8 mouse cellular contexts compared by ENCODE assay signal in genomic region chr12:86810725-86811444, GRCm38 (mm10).
DNase-seq lines count a peak whose midpoint lies in the region; ATAC-seq and TF ChIP-seq lines count a peak whose summit lies in the region.

No protein-coding gene starts in this region.

- no peak for TF ChIP-seq EP300 in CH12.LX (IDR thresholded peaks at IDR 0.05; ENCODE audit: low read length)

- DNase-seq in gastrocnemius, postnatal 25 days: peak; percentile 47
- no peak for DNase-seq in gastrocnemius, postnatal 10 days
- peak; percentile 83 for DNase-seq in CH12.LX (ENCODE audit: extremely low read depth)
- DNase-seq in forebrain, embryonic 10.5 days (ENCODE audit: extremely low spot score, low spot score): peak; percentile 15
- DNase-seq in thymus, adult 2 months: peak; percentile 86
- no peak for DNase-seq in urinary bladder, adult 2 months (ENCODE audit: low spot score)

- TF ChIP-seq RAD21 in CH12.LX (IDR thresholded peaks at IDR 0.05; ENCODE audit: low read depth, low read length): no peak

- peak; percentile 68 for TF ChIP-seq POLR2A in CH12.LX (IDR thresholded peaks at IDR 0.05; ENCODE audit: low read depth, low read length)
- peak; percentile 62 for TF ChIP-seq POLR2A in thymus, adult 2 months (IDR thresholded peaks at IDR 0.05; ENCODE audit: control insufficient read depth, extremely low read depth, insufficient read depth, low read length, poor library complexity)

- no peaks in the 10 kb centered on the region for H3K36me3 ChIP-seq in CH12.LX (replicated peaks in 1 of 2; ENCODE audit: control insufficient read depth in 1 of 2, insufficient read depth in 1 of 2, low read length in 1 of 2)
- no peaks in the 10 kb centered on the region for H3K36me3 ChIP-seq in forebrain, embryonic 10.5 days (replicated peaks)
- no peaks in the 10 kb centered on the region for H3K36me3 ChIP-seq in megakaryocyte, embryonic 14.5 days (replicated peaks; ENCODE audit: low read length)
- H3K36me3 ChIP-seq in thymus, adult 2 months (ENCODE audit: control insufficient read depth, insufficient read depth, low read length): no peaks in the 10 kb centered on the region

- no peak overlapping the region for H3K9ac ChIP-seq in CH12.LX (ENCODE audit: insufficient read depth, low read depth)

- no peaks in the 10 kb centered on the region for H3K27me3 ChIP-seq in CH12.LX (replicated peaks)
- H3K27me3 ChIP-seq in forebrain, embryonic 10.5 days (ENCODE audit: poor library complexity, severe bottlenecking): peaks cover 32% of the 10 kb centered on the region
- no peaks in the 10 kb centered on the region for H3K27me3 ChIP-seq in megakaryocyte, embryonic 14.5 days (replicated peaks)
- no peaks in the 10 kb centered on the region for H3K27me3 ChIP-seq in thymus, adult 2 months (ENCODE audit: control insufficient read depth, insufficient read depth, low read length)

- H3K4me2 ChIP-seq in CH12.LX (ENCODE audit: insufficient read depth, low read depth, poor library complexity, severe bottlenecking): 0 out of 2 replicates have a peak overlapping the region, but pooled peaks have one; percentile 4

- peaks cover 30 to 67% of the 10 kb centered on the region in 2 experiments for H3K4me1 ChIP-seq in CH12.LX (ENCODE audit: control insufficient read depth in 1 of 2, insufficient read depth in 2 of 2)
- H3K4me1 ChIP-seq in forebrain, embryonic 10.5 days: peaks cover 89% of the 10 kb centered on the region
- H3K4me1 ChIP-seq in megakaryocyte, embryonic 14.5 days: peaks cover 82% of the 10 kb centered on the region
- peaks cover 64% of the 10 kb centered on the region for H3K4me1 ChIP-seq in thymus, adult 2 months (replicated peaks; ENCODE audit: control insufficient read depth, insufficient read depth, low read length)

- WGBS in forebrain, embryonic 10.5 days: 72% methylated on average over 11 of the region's 11 CpGs
- 14% methylated on average over 11 of the region's 11 CpGs for WGBS in thymus, adult 2 months

- peaks cover 2% of the 10 kb centered on the region for H3K9me3 ChIP-seq in CH12.LX (replicated peaks; ENCODE audit: low read length)
- no peaks in the 10 kb centered on the region; the same call in 1 of the 2 replicates for H3K9me3 ChIP-seq in forebrain, embryonic 10.5 days
- no peaks in the 10 kb centered on the region for H3K9me3 ChIP-seq in megakaryocyte, embryonic 14.5 days

- TF ChIP-seq CTCF in CH12.LX (conservative IDR thresholded peaks at IDR 0.05 in 1 of 2, IDR thresholded peaks at IDR 0.05 in 1 of 2; ENCODE audit: low read depth in 2 of 2, low read length in 2 of 2): no peak
- TF ChIP-seq CTCF in thymus, adult 2 months (IDR thresholded peaks at IDR 0.05; ENCODE audit: borderline replicate concordance, control insufficient read depth, extremely low read depth, insufficient read depth, low read length, poor library complexity): 0 out of 2 replicates have a peak, but pooled peaks have one; percentile 37

- H3K4me3 ChIP-seq in CH12.LX (replicated peaks in 1 of 3; ENCODE audit: low read depth in 2 of 3, low read length in 2 of 3, poor library complexity in 1 of 3): peak overlapping the region in 1 of 3 experiments; percentile 46
- H3K4me3 ChIP-seq in forebrain, embryonic 10.5 days: no peak overlapping the region
- peak overlapping the region; percentile 86 for H3K4me3 ChIP-seq in megakaryocyte, embryonic 14.5 days (replicated peaks)
- no peak overlapping the region for H3K4me3 ChIP-seq in thymus, adult 2 months (ENCODE audit: control insufficient read depth, insufficient read depth, low read length)

- dilution Hi-C loops in CH12.LX (cut with MboI; ENCODE audit: extremely low pct_ligation_motif_present, extremely low pct_unique_long_range_greater_than_20kb, low sequenced_read_pairs): no loop called here

- no peaks in the 10 kb centered on the region for H3K79me2 ChIP-seq in CH12.LX (replicated peaks; ENCODE audit: control insufficient read depth, extremely low read depth, insufficient read depth, poor library complexity, severe bottlenecking)

- peak; percentile 87 for ATAC-seq in inflammation-experienced regulatory T-cells, adult 6 months

- peak overlapping the region; percentile 48 for H3K27ac ChIP-seq in CH12.LX (ENCODE audit: insufficient read depth, low read depth)
- peak overlapping the region; percentile 79 for H3K27ac ChIP-seq in forebrain, embryonic 10.5 days
- peak overlapping the region; percentile 84 for H3K27ac ChIP-seq in thymus, adult 2 months (ENCODE audit: control insufficient read depth, insufficient read depth, low read length)

- in situ Hi-C loops in CH12.LX (cut with MboI; ENCODE audit: low pct_ligation_motif_present, low pct_unique_long_range_greater_than_20kb, low sequenced_read_pairs): no loop called here

TF ChIP-seq in CH12.LX, 34 proteins besides CTCF, POLR2A, EP300 and RAD21:
- no peak for TF ChIP-seq SMC3 (IDR thresholded peaks at IDR 0.05; ENCODE audit: low read depth, low read length)
- TF ChIP-seq ELF1 (IDR thresholded peaks at IDR 0.05; ENCODE audit: low read depth, low read length): peak; percentile 76
- TF ChIP-seq MYC (IDR thresholded peaks at IDR 0.05; ENCODE audit: low read depth, low read length): no peak
- no peak for TF ChIP-seq MAZ (IDR thresholded peaks at IDR 0.05; ENCODE audit: low read depth, low read length)
- TF ChIP-seq MEF2A (IDR thresholded peaks at IDR 0.05; ENCODE audit: borderline replicate concordance, low read depth, low read length): no peak
- no peak for TF ChIP-seq USF2 (conservative IDR thresholded peaks at IDR 0.05; ENCODE audit: low read depth, low read length)
- TF ChIP-seq ZC3H11A (IDR thresholded peaks at IDR 0.05; ENCODE audit: low read depth, low read length): no peak
- TF ChIP-seq JUN (IDR thresholded peaks at IDR 0.05; ENCODE audit: insufficient read depth, low read depth, low read length): no peak
- no peak for TF ChIP-seq ETS1 (conservative IDR thresholded peaks at IDR 0.05; ENCODE audit: low read depth, low read length)
- no peak for TF ChIP-seq CHD2 (IDR thresholded peaks at IDR 0.05; ENCODE audit: low read length)
- no peak for TF ChIP-seq MAX (IDR thresholded peaks at IDR 0.05; ENCODE audit: low read length)
- no peak for TF ChIP-seq SIN3A (IDR thresholded peaks at IDR 0.05; ENCODE audit: low read length)
- TF ChIP-seq NELFE (IDR thresholded peaks at IDR 0.05; ENCODE audit: low read depth, low read length): peak; percentile 29; the same call in 1 of the 2 replicates
- TF ChIP-seq RCOR1 (conservative IDR thresholded peaks at IDR 0.05; ENCODE audit: low read depth, low read length): no peak
- TF ChIP-seq HCFC1 (IDR thresholded peaks at IDR 0.05; ENCODE audit: low read depth, low read length): peak; percentile 46; the same call in 1 of the 2 replicates
- TF ChIP-seq CHD1 (IDR thresholded peaks at IDR 0.05; ENCODE audit: low read depth, low read length): no peak
- no peak for TF ChIP-seq MAFK (IDR thresholded peaks at IDR 0.05; ENCODE audit: insufficient replicate concordance, low read length)
- TF ChIP-seq ZMIZ1 (IDR thresholded peaks at IDR 0.05; ENCODE audit: low read depth, low read length): no peak; the same call in 1 of the 2 replicates
- TF ChIP-seq UBTF (IDR thresholded peaks at IDR 0.05; ENCODE audit: low read depth, low read length): no peak
- TF ChIP-seq TBP (conservative IDR thresholded peaks at IDR 0.05; ENCODE audit: low read depth, low read length): 0 out of 2 replicates have a peak, but pooled peaks have one; percentile 46
- no peak for TF ChIP-seq IRF4 (IDR thresholded peaks at IDR 0.05; ENCODE audit: low read depth, low read length)
- no peak for TF ChIP-seq ZNF384 (IDR thresholded peaks at IDR 0.05; ENCODE audit: low read depth, low read length)
- no peak for TF ChIP-seq GABPA (IDR thresholded peaks at IDR 0.05; ENCODE audit: insufficient replicate concordance, low read depth, low read length)
- no peak for TF ChIP-seq NRF1 (IDR thresholded peaks at IDR 0.05; ENCODE audit: low read depth, low read length)
- TF ChIP-seq USF1 (IDR thresholded peaks at IDR 0.05; ENCODE audit: low read depth, low read length): no peak
- peak; percentile 67; the same call in 1 of the 2 replicates for TF ChIP-seq TCF12 (IDR thresholded peaks at IDR 0.05; ENCODE audit: low read depth, low read length)
- TF ChIP-seq BHLHE40 (IDR thresholded peaks at IDR 0.05; ENCODE audit: low read depth, low read length): 0 out of 2 replicates have a peak, but pooled peaks have one; percentile 27
- no peak for TF ChIP-seq E2F4 (IDR thresholded peaks at IDR 0.05; ENCODE audit: insufficient replicate concordance, low read depth, low read length)
- no peak for TF ChIP-seq KAT2A (IDR thresholded peaks at IDR 0.05; ENCODE audit: insufficient replicate concordance, low read length)
- no peak for TF ChIP-seq JUND (conservative IDR thresholded peaks at IDR 0.05; ENCODE audit: low read depth, low read length)
- TF ChIP-seq ZKSCAN1 (IDR thresholded peaks at IDR 0.05; ENCODE audit: borderline replicate concordance, low read depth, low read length): no peak
- no peak for TF ChIP-seq MXI1 (IDR thresholded peaks at IDR 0.05; ENCODE audit: low read depth, low read length)
- TF ChIP-seq PAX5 (IDR thresholded peaks at IDR 0.05; ENCODE audit: low read length): no peak
- no peak for TF ChIP-seq POLR2AphosphoS2 (IDR thresholded peaks at IDR 0.05; ENCODE audit: low read depth, low read length)

Comparison
In these comparisons a context has a peak if more than half of its experiments do, and no peak if none do; other contexts are left out.
1. DNase-seq: peak in gastrocnemius, postnatal 25 days (single experiment), CH12.LX (single experiment), forebrain, embryonic 10.5 days (single experiment) and thymus, adult 2 months (single experiment); none in gastrocnemius, postnatal 10 days (single experiment) and urinary bladder, adult 2 months (single experiment).
2. Peak in every context shown above with its lines, with median percentiles within 50 percentile points of each other: H3K27ac ChIP-seq.